In the genomic region with DNA sequence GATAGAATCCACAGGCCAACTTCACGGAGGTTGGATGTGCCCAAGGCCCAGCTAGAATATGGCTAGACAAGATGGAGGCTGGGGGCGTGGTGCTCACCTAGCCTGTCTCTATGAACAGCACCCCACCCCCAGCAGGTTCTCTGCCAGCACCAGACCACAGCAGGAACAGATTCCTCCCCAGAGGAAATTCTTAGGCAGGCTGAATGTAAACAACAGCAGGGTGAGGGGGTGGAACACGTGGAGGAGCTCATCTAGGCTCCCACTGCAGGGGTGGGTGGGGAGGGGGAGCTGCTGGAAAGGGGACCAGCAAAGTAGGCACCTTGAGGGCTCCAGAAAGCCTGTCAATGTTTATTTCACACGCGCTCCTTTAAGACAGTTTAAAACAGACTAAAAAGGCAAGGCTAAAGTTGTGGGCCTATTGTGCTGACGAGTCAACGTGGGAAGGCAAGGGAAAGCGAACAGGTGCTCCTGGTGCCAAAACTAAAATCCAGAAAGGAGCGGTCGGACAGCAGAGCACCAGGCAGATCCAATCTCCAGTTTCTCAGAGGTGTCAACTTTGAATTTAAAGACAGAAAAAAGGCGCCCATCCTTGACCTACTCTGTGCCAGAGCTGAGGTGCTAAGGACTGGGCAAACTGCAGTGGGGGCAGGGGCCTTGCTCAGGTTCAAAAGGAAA, we compare ENCODE assay signal across 12 mouse cellular contexts. TPM values are rescaled to one million over a fixed set of nuclear protein-coding genes. Genes with fewer than 3 reads are reported as not detected.
A peak's percentile ranks its signal among the peaks of the same experiment; 100 is the strongest.
DNase-seq lines count a peak whose midpoint lies in the region; TF ChIP-seq lines count a peak whose summit lies in the region.
"Had no signal": no experiment of that assay in that cellular context is flagged by ENCODE, and none has a peak within 500 bp of the region (broad histone marks: within the 10 kb centered on the region; RNA-seq: fewer than 3 reads in every experiment).

No protein-coding gene starts in this region.

- no peak overlapping the region for H3K4me3 ChIP-seq in cortical plate, adult 2 months (ENCODE audit: insufficient read depth, low read length)
- H3K4me3 ChIP-seq: hindbrain, embryonic 12.5 days; midbrain, embryonic 12.5 days had no signal

- no peak for TF ChIP-seq CTCF in cortical plate, adult 2 months (IDR thresholded peaks at IDR 0.05; ENCODE audit: extremely low read depth, insufficient read depth, low read length)

- H3K4me1 ChIP-seq in cortical plate, adult 2 months (ENCODE audit: control insufficient read depth, insufficient read depth, low read length): peaks cover 4% of the 10 kb centered on the region

- peak; percentile 68 for DNase-seq in layer of hippocampus, adult 9-11 months
- DNase-seq in layer of hippocampus, postnatal 10 days (ENCODE audit: low spot score in 2 of 2): no peak
- peak; percentile 31 for DNase-seq in ES-CJ7 (ENCODE audit: low read depth, low spot score)
- peak; percentile 40 to 73 for DNase-seq in lung, postnatal 4 days
- no peak for DNase-seq in spleen, postnatal 14 days (ENCODE audit: low spot score in 2 of 2)
- DNase-seq in B cell, adult 2 months: no peak
- DNase-seq: adrenal gland, postnatal 14 days; gastrocnemius, postnatal 14 days; kidney, adult 8-10 months had no signal

- TF ChIP-seq POLR2A in cortical plate, adult 2 months (IDR thresholded peaks at IDR 0.05; ENCODE audit: extremely low read depth, insufficient read depth, low read length): no peak

- 0 out of 2 replicates have a peak overlapping the region, but pooled peaks have one; percentile 25 for H3K27ac ChIP-seq in cortical plate, adult 2 months (ENCODE audit: insufficient read depth, low read length)
- H3K27ac ChIP-seq: hindbrain, embryonic 12.5 days; midbrain, embryonic 12.5 days had no signal

RNA-seq across cellular contexts. Expression of a gene that starts 2.1 kb away (rescaled TPM):
- 100 to 1,000 TPM; 133 to 134 TPM for total RNA-seq in layer of hippocampus, postnatal 10 days (2021)
- 156 and 181 TPM in 2 replicates for polyA plus RNA-seq in cortical plate, adult 2 months (2012; rRNA removed)

RNA-seq across cellular contexts. Expression of a gene that starts 34.3 kb away (rescaled TPM):
- total RNA-seq in layer of hippocampus, postnatal 10 days (2021): 100 to 1,000 TPM; 134 to 157 TPM
- 134 and 137 TPM in 2 replicates for polyA plus RNA-seq in cortical plate, adult 2 months (2012; rRNA removed)

Comparison
In these comparisons a context has a peak if more than half of its experiments do, and no peak if none do; other contexts are left out.
1. DNase-seq: peak in layer of hippocampus, adult 9-11 months (single experiment), ES-CJ7 (single experiment) and lung, postnatal 4 days (2 of 2); none in layer of hippocampus, postnatal 10 days (0 of 2), spleen, postnatal 14 days (0 of 2) and B cell, adult 2 months (0 of 2).